Comparison of ENCODE assay signal across 8 mouse cellular contexts in the genomic region with DNA sequence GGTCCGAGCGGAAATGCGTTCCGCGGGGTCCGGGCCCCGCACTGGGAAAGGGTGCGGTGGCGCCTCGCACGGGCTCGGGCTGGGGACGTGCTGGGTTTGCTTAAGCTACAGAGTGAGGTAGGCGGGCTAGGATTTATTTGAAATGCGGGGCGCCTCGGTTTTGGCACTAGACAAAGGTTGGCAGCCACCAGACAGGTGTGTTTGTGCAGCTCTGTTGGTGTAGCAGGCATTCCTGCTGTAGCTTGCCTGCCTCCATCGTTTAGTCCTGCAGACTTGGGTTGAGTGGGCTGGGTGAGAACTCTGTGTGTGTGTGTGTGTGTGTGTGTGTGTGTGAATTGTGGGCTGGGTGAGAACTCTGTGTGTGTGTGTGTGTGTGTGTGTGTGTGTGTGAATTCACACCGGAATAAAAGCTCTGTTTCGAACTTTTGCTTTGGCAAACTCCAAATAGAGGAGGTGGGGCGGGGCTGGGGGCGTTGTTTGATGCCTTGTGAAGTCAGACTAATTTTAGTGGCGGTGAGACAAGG. TPM values are rescaled to one million over a fixed set of nuclear protein-coding genes. Genes with fewer than 3 reads are reported as not detected.
A peak's percentile ranks its signal among the peaks of the same experiment; 100 is the strongest.
DNase-seq lines count a peak whose midpoint lies in the region; ATAC-seq lines count a peak whose summit lies in the region.

No protein-coding gene starts in this region.

- ATAC-seq in intestine, embryonic 16.5 days: peak; percentile 87
- ATAC-seq in limb, embryonic 12.5 days (ENCODE audit: insufficient number of reproducible peaks, insufficient read depth, low FRiP score, low TSS enrichment, low read depth): peak; percentile 89
- ATAC-seq in midbrain, embryonic 14.5 days (ENCODE audit: low FRiP score, low TSS enrichment): peak; percentile 86

- peak overlapping the region; percentile 61 for H3K4me2 ChIP-seq in intestine, embryonic 16.5 days (ENCODE audit: low read depth, low read length)
- H3K4me2 ChIP-seq in limb, embryonic 12.5 days: peak overlapping the region; percentile 64
- peak overlapping the region; percentile 60 for H3K4me2 ChIP-seq in midbrain, embryonic 14.5 days (ENCODE audit: low read length)

- peak overlapping the region; percentile 96 for H3K4me3 ChIP-seq in intestine, embryonic 16.5 days (ENCODE audit: low read length)
- H3K4me3 ChIP-seq in limb, embryonic 12.5 days (replicated peaks): peak overlapping the region; percentile 86
- H3K4me3 ChIP-seq in midbrain, embryonic 14.5 days (replicated peaks; ENCODE audit: low read depth, low read length): peak overlapping the region; percentile 82

- 0% methylated on average over 23 of the region's 23 CpGs for whole genome bisulfite sequencing in intestine, embryonic 16.5 days
- WGBS in limb, embryonic 12.5 days: 1% methylated on average over 23 of the region's 23 CpGs
- under 1% methylated on average over 22 of the region's 23 CpGs for WGBS in midbrain, embryonic 14.5 days

- H3K27ac ChIP-seq in intestine, embryonic 16.5 days (ENCODE audit: low read length): peak overlapping the region; percentile 85
- peak overlapping the region; percentile 97 for H3K27ac ChIP-seq in limb, embryonic 12.5 days
- peak overlapping the region; percentile 97 for H3K27ac ChIP-seq in midbrain, embryonic 14.5 days (replicated peaks; ENCODE audit: low read depth, low read length)

- H3K36me3 ChIP-seq in intestine, embryonic 16.5 days (ENCODE audit: control insufficient read depth, insufficient read depth, low read length): no peaks in the 10 kb centered on the region
- H3K36me3 ChIP-seq in limb, embryonic 12.5 days: no peaks in the 10 kb centered on the region
- H3K36me3 ChIP-seq in midbrain, embryonic 14.5 days (ENCODE audit: control insufficient read depth, insufficient read depth, low read length): no peaks in the 10 kb centered on the region

- no peaks in the 10 kb centered on the region for H3K9me3 ChIP-seq in intestine, embryonic 16.5 days (ENCODE audit: control insufficient read depth, low read length)
- no peaks in the 10 kb centered on the region for H3K9me3 ChIP-seq in limb, embryonic 12.5 days
- H3K9me3 ChIP-seq in midbrain, embryonic 14.5 days (ENCODE audit: control insufficient read depth, low read length): no peaks in the 10 kb centered on the region

- H3K4me1 ChIP-seq in intestine, embryonic 16.5 days (ENCODE audit: control insufficient read depth, insufficient read depth, low read length): no peaks in the 10 kb centered on the region
- H3K4me1 ChIP-seq in limb, embryonic 12.5 days (replicated peaks): no peaks in the 10 kb centered on the region
- no peaks in the 10 kb centered on the region for H3K4me1 ChIP-seq in midbrain, embryonic 14.5 days (ENCODE audit: control insufficient read depth, insufficient read depth, low read length)

- no peaks in the 10 kb centered on the region for H3K27me3 ChIP-seq in intestine, embryonic 16.5 days (replicated peaks; ENCODE audit: control insufficient read depth, insufficient read depth, low read length)
- H3K27me3 ChIP-seq in limb, embryonic 12.5 days: no peaks in the 10 kb centered on the region
- H3K27me3 ChIP-seq in midbrain, embryonic 14.5 days (ENCODE audit: control insufficient read depth, insufficient read depth, low read length): no peaks in the 10 kb centered on the region

- peak overlapping the region; percentile 89 for H3K9ac ChIP-seq in intestine, embryonic 16.5 days (ENCODE audit: low read depth, low read length)
- H3K9ac ChIP-seq in limb, embryonic 12.5 days (replicated peaks): peak overlapping the region; percentile 93
- peak overlapping the region; percentile 89 for H3K9ac ChIP-seq in midbrain, embryonic 14.5 days (replicated peaks; ENCODE audit: low read length)

- DNase-seq in ovary, postnatal 14 days (ENCODE audit: low spot score): peak; percentile 27
- no peak for DNase-seq in ovary, adult 18-20 months (ENCODE audit: low spot score)
- peak; percentile 68 for DNase-seq in cerebellum, adult 11-12 months
- peak; percentile 53 to 79 for DNase-seq in frontal cortex, adult 2 months (ENCODE audit: extremely low spot score in 1 of 2, low spot score in 1 of 2)
- DNase-seq in midbrain, embryonic 14.5 days: peak; percentile 73
- DNase-seq in thymus, adult 18-20 months: peak; percentile 26 to 34

RNA-seq across cellular contexts. Expression of a gene that starts 0.7 kb away (rescaled TPM):
- polyA plus RNA-seq in frontal cortex, adult 2 months (2012; rRNA removed): 45.8 and 52.5 TPM in 2 replicates
- 10.6 and 11.3 TPM in 2 replicates for polyA plus RNA-seq in intestine, embryonic 16.5 days (2015; fragmentation: Nextera tagmentation; extraction: Ambion mirVana)
- polyA plus RNA-seq in limb, embryonic 12.5 days (2016; fragmentation: Nextera tagmentation; extraction: Ambion mirVana): 29.3 and 30.3 TPM in 2 replicates
- 19.9 and 20.1 TPM in 2 replicates for polyA plus RNA-seq in midbrain, embryonic 14.5 days (2014; fragmentation: Nextera tagmentation; extraction: Ambion mirVana)
